Mouse (Mus musculus) embryonic facial prominence, embryonic 14.5 days (tissue): ENCODE data around the gene Dock4. TPM values are rescaled to one million over a fixed set of nuclear protein-coding genes. Genes with fewer than 3 reads are reported as not detected.

Experiments
- polyA plus RNA-seq: library from polyadenylated mRNA; unstranded; fragments of >200 nt; fragmentation: Nextera tagmentation; extraction: Ambion mirVana; gene quantifications from 2 replicates; pipeline ENCODE4 v1.2.1, GENCODE M21; 2014

Gene Dock4
- polyA plus RNA-seq, 1 experiment from 2014 or later: 9.2 TPM

Other genes with a start within 250 kb of the Dock4 start
- 4.5 and 4.7 TPM in 2 replicates for gene Lsmem1, start 246.5 kb upstream of the Dock4 start, polyA plus RNA-seq
- 115 and 127 TPM in 2 replicates for gene Ifrd1, start 197.4 kb upstream of the Dock4 start, polyA plus RNA-seq
- 35.7 and 36.6 TPM in 2 replicates for gene Zfp277, start 50 bp upstream of the Dock4 start, polyA plus RNA-seq